Mouse (Mus musculus) myocyte (in vitro differentiated cells): ENCODE results near the gene Ssh1. TPM values are rescaled to one million over a fixed set of nuclear protein-coding genes. Genes with fewer than 3 reads are reported as not detected.

ENCODE experiments used
- H3K27me3 ChIP-seq: one replicate; pipeline ENCODE4 v1.6.1; 2011; ENCODE audit not compliant: control insufficient read depth, insufficient read depth, insufficient read length
- H3K36me3 ChIP-seq: one replicate; pipeline ENCODE4 v1.6.1; 2011; ENCODE audit not compliant: control insufficient read depth, insufficient read depth
- H3K4me2 ChIP-seq: one replicate; pipeline ENCODE4 v1.6.1; 2011; ENCODE audit warnings: low read depth, control low read depth
- H3K4me3 ChIP-seq: one replicate; pipeline ENCODE4 v1.5.1; 2011; ENCODE audit warnings: mild to moderate bottlenecking, control low read depth, moderate library complexity
- H3K79me2 ChIP-seq: one replicate; pipeline ENCODE4 v1.6.1; 2011; ENCODE audit not compliant: control insufficient read depth, insufficient read depth
- H3ac ChIP-seq: one replicate; pipeline ENCODE4 v1.6.1; 2011; ENCODE audit not compliant: control insufficient read depth, insufficient read length
- CEBPB ChIP-seq: IDR thresholded peaks from 2 replicates; pipeline ENCODE4 v1.6.1; 2011; ENCODE audit warnings: mild to moderate bottlenecking, moderate library complexity; ENCODE audit not compliant: poor library complexity, insufficient read depth, severe bottlenecking
- E2F4 ChIP-seq: IDR thresholded peaks from one replicate; pipeline ENCODE4 v1.6.1; 2011; ENCODE audit warnings: mild to moderate bottlenecking, control low read depth, moderate library complexity; ENCODE audit not compliant: insufficient read depth
- MAX ChIP-seq: IDR thresholded peaks from one replicate; pipeline ENCODE4 v1.6.1; 2011; ENCODE audit warnings: low read depth, mild to moderate bottlenecking, control low read depth
- MYOD1 ChIP-seq, 3 experiments: IDR thresholded peaks; one replicate each; pipeline ENCODE4 v1.6.1; 2011; ENCODE audit warnings: control low read depth in 2 of 3, low read depth in 2 of 3, mild to moderate bottlenecking in 2 of 3, moderate library complexity in 1 of 3; ENCODE audit not compliant: insufficient read length in 2 of 3, control insufficient read depth in 1 of 3
- MYOG ChIP-seq, 3 experiments: IDR thresholded peaks; one replicate each; pipeline ENCODE4 v1.6.1; 2011; ENCODE audit warnings: control low read depth in 2 of 3, low read depth in 2 of 3, mild to moderate bottlenecking in 2 of 3; ENCODE audit not compliant: insufficient read length in 2 of 3, control insufficient read depth in 1 of 3, insufficient read depth in 1 of 3
- POLR2A ChIP-seq: IDR thresholded peaks from one replicate; pipeline ENCODE4 v1.6.1; 2011; ENCODE audit warnings: low read depth, mild to moderate bottlenecking, control low read depth, moderate library complexity; ENCODE audit not compliant: insufficient read length
- POLR2AphosphoS2 ChIP-seq: IDR thresholded peaks from one replicate; pipeline ENCODE4 v1.6.1; 2011; ENCODE audit warnings: low read depth, control low read depth; ENCODE audit not compliant: insufficient read length
- REST ChIP-seq: IDR thresholded peaks from one replicate; pipeline ENCODE4 v1.6.1; 2011; ENCODE audit warnings: mild to moderate bottlenecking, control low read depth, moderate library complexity; ENCODE audit not compliant: insufficient read depth, insufficient read length
- SRF ChIP-seq: IDR thresholded peaks from one replicate; pipeline ENCODE4 v1.6.1; 2011; ENCODE audit warnings: low read depth; ENCODE audit not compliant: control insufficient read depth, insufficient read length
- TCF12 ChIP-seq: IDR thresholded peaks from one replicate; pipeline ENCODE4 v1.6.1; 2011; ENCODE audit warnings: mild to moderate bottlenecking, control low read depth; ENCODE audit not compliant: poor library complexity, insufficient read depth, severe bottlenecking
- TCF3 ChIP-seq: IDR thresholded peaks from one replicate; pipeline ENCODE4 v1.6.1; 2011; ENCODE audit warnings: low read depth, control low read depth; ENCODE audit not compliant: insufficient read length
- USF1 ChIP-seq: IDR thresholded peaks from one replicate; pipeline ENCODE4 v1.6.1; 2011; ENCODE audit warnings: low read depth, mild to moderate bottlenecking, control low read depth, moderate library complexity
- polyA plus RNA-seq: library from polyadenylated mRNA; unstranded; fragments of >200 nt; fragmentation: generic; extraction: Trizol; gene quantifications from one replicate; pipeline ENCODE4 v1.2.1, GENCODE M21; 2012; ENCODE audit warnings: missing spikeins

Ssh1 gene
- polyA plus RNA-seq, 1 experiment: 3.4 TPM

GRCm38 (mm10) chr5:113959039-113959438, 34.7 kb downstream of the Ssh1 start:
- no peaks in the 10 kb centered on the region for H3K36me3 ChIP-seq
- no peak for TF ChIP-seq MYOG (IDR thresholded peaks at IDR 0.05; ENCODE audit: control insufficient read depth in 1 of 3, insufficient read depth in 1 of 3, insufficient read length in 2 of 3, low read depth in 2 of 3)
- no peak for TF ChIP-seq POLR2AphosphoS2
- no peak for TF ChIP-seq TCF3
- TF ChIP-seq REST: no peak
- TF ChIP-seq MYOD1 (IDR thresholded peaks at IDR 0.05; ENCODE audit: control insufficient read depth in 1 of 3, insufficient read length in 2 of 3, low read depth in 2 of 3): no peak
- TF ChIP-seq CEBPB: no peak
- TF ChIP-seq TCF12: no peak

GRCm38 (mm10) chr5:113956510-113956909, 37.2 kb downstream of the Ssh1 start:
- no peak overlapping the region for H3K4me3 ChIP-seq
- no peaks in the 10 kb centered on the region for H3K36me3 ChIP-seq
- no peaks in the 10 kb centered on the region for H3K27me3 ChIP-seq
- H3ac ChIP-seq: no peak overlapping the region
- H3K4me2 ChIP-seq: no peak overlapping the region
- no peak for TF ChIP-seq REST
- no peak for TF ChIP-seq MYOD1 (IDR thresholded peaks at IDR 0.05; ENCODE audit: control insufficient read depth in 1 of 3, insufficient read length in 2 of 3, low read depth in 2 of 3)
- TF ChIP-seq USF1: no peak
- no peak for TF ChIP-seq POLR2AphosphoS2
- TF ChIP-seq POLR2A: no peak
- TF ChIP-seq MYOG (IDR thresholded peaks at IDR 0.05; ENCODE audit: control insufficient read depth in 1 of 3, insufficient read depth in 1 of 3, insufficient read length in 2 of 3, low read depth in 2 of 3): no peak
- no peak for TF ChIP-seq TCF3
- no peaks in the 10 kb centered on the region for H3K79me2 ChIP-seq

More at GRCm38 (mm10) chr5:113959039-113959438, 34.7 kb downstream of the Ssh1 start:
- Histone ChIP-seq H3K4me3 (no peak overlapping the region), H3K79me2 (no peaks in the 10 kb centered on the region), H3K4me2 (no peak overlapping the region), H3ac (no peak overlapping the region), H3K27me3 (no peaks in the 10 kb centered on the region)

GRCm38 (mm10) chr5:113955691-113956090, 38.0 kb downstream of the Ssh1 start:
- Histone ChIP-seq H3K79me2 (no peaks in the 10 kb centered on the region), H3ac (no peak overlapping the region), H3K36me3 (no peaks in the 10 kb centered on the region), H3K27me3 (no peaks in the 10 kb centered on the region), H3K4me2 (no peak overlapping the region), H3K4me3 (no peak overlapping the region)
- TF ChIP-seq TCF12: no peak
- no peak for TF ChIP-seq MYOD1 (IDR thresholded peaks at IDR 0.05; ENCODE audit: control insufficient read depth in 1 of 3, insufficient read length in 2 of 3, low read depth in 2 of 3)
- no peak for TF ChIP-seq CEBPB
- TF ChIP-seq E2F4: no peak
- TF ChIP-seq USF1: no peak
- TF ChIP-seq MAX: no peak

- H3K79me2 ChIP-seq: no peaks in the 10 kb centered on the region
- no peak overlapping the region for H3ac ChIP-seq
- TF ChIP-seq MAX (no peak), MYOG (IDR thresholded peaks at IDR 0.05; ENCODE audit: control insufficient read depth in 1 of 3, insufficient read depth in 1 of 3, insufficient read length in 2 of 3, low read depth in 2 of 3) (no peak), TCF12 (no peak), E2F4 (no peak), USF1 (no peak), MYOD1 (IDR thresholded peaks at IDR 0.05; ENCODE audit: control insufficient read depth in 1 of 3, insufficient read length in 2 of 3, low read depth in 2 of 3) (no peak), POLR2A (no peak), CEBPB (no peak), SRF (no peak), TCF3 (no peak), REST (no peak), POLR2AphosphoS2 (no peak)
- H3K36me3 ChIP-seq: no peaks in the 10 kb centered on the region
- H3K4me2 ChIP-seq: no peak overlapping the region
- no peaks in the 10 kb centered on the region for H3K27me3 ChIP-seq
- no peak overlapping the region for H3K4me3 ChIP-seq
These were observed 38.4 kb downstream of the Ssh1 start for GRCm38 (mm10) chr5:113955281-113955680.

GRCm38 (mm10) chr5:113954421-113954820, 39.3 kb downstream of the Ssh1 start:
- H3K27me3 ChIP-seq: no peaks in the 10 kb centered on the region
- TF ChIP-seq CEBPB: no peak
- H3K4me3 ChIP-seq: no peak overlapping the region
- no peaks in the 10 kb centered on the region for H3K79me2 ChIP-seq
- H3K36me3 ChIP-seq: no peaks in the 10 kb centered on the region
- peak overlapping the region; percentile 56 for H3K4me2 ChIP-seq
- H3ac ChIP-seq: no peak overlapping the region
